Mouse (Mus musculus) CH12.LX (cell line): ENCODE measurements around the gene H2-Eb2. TPM values are rescaled to one million over a fixed set of nuclear protein-coding genes. Genes with fewer than 3 reads are reported as not detected.

Experiments
- DNase-seq: peaks from one replicate; pipeline ENCODE4 v3.0.0-alpha.2; 2013; ENCODE audit errors: extremely low read depth
- H3K27ac ChIP-seq: 2 replicates; pipeline ENCODE4 v1.5.1; 2012; ENCODE audit warnings: low read depth, mild to moderate bottlenecking, control low read depth, moderate library complexity; ENCODE audit not compliant: insufficient read depth
- H3K27me3 ChIP-seq: replicated peaks from 2 replicates; pipeline ENCODE3; 2012; ENCODE audit warnings: inconsistent platforms
- H3K36me3 ChIP-seq, 2 experiments: replicated peaks in 1 of 2; 2 replicates each; pipeline versions ENCODE3 to v1.6.1; 2012; ENCODE audit warnings: inconsistent platforms in 1 of 2, low read length in 1 of 2, mild to moderate bottlenecking in 1 of 2, mixed read lengths in 1 of 2, moderate library complexity in 1 of 2; ENCODE audit not compliant: control insufficient read depth in 1 of 2, insufficient read depth in 1 of 2
- H3K4me1 ChIP-seq, 2 experiments: 2 replicates each; pipeline ENCODE4 v1.6.1; 2012; ENCODE audit warnings: inconsistent platforms in 1 of 2, moderate library complexity in 1 of 2; ENCODE audit not compliant: insufficient read depth in 2 of 2, control insufficient read depth in 1 of 2
- H3K4me2 ChIP-seq: 2 replicates; pipeline ENCODE4 v1.6.1; 2012; ENCODE audit warnings: low read depth, mild to moderate bottlenecking, control low read depth; ENCODE audit not compliant: poor library complexity, insufficient read depth, severe bottlenecking
- H3K4me3 ChIP-seq, 3 experiments: fragments of 150-350 bp in 1 of 3; sonication (generic) in 1 of 3; replicated peaks in 1 of 3; 2 replicates each; pipeline versions ENCODE3 to v1.5.1; 2011 to 2012; ENCODE audit warnings: low read depth in 2 of 3, low read length in 2 of 3, mild to moderate bottlenecking in 2 of 3, moderate library complexity in 2 of 3, control low read depth in 1 of 3, improper control_type of control experiment in 1 of 3, inconsistent platforms in 1 of 3, mixed read lengths in 1 of 3; ENCODE audit not compliant: poor library complexity in 1 of 3
- H3K79me2 ChIP-seq: replicated peaks from 2 replicates; pipeline ENCODE4 v1.6.1; 2012; ENCODE audit warnings: mild to moderate bottlenecking, moderate library complexity; ENCODE audit not compliant: control insufficient read depth, poor library complexity, insufficient read depth, severe bottlenecking; ENCODE audit errors: extremely low read depth
- H3K9ac ChIP-seq: 2 replicates; pipeline ENCODE4 v1.6.1; 2012; ENCODE audit warnings: low read depth, mild to moderate bottlenecking, control low read depth, moderate library complexity; ENCODE audit not compliant: insufficient read depth
- H3K9me3 ChIP-seq: replicated peaks from 2 replicates; pipeline ENCODE3; 2012; ENCODE audit warnings: low read length, inconsistent platforms, mixed read lengths
- CHD1 ChIP-seq: IDR thresholded peaks from 2 replicates; pipeline ENCODE4 v1.6.1; 2012; ENCODE audit warnings: low read depth, low read length, improper control_type of control experiment, inconsistent platforms
- CTCF ChIP-seq, 2 experiments: IDR thresholded peaks in 1 of 2; conservative IDR thresholded peaks in 1 of 2; 2 replicates each; pipeline ENCODE4 v1.5.1; 2011 to 2012; ENCODE audit warnings: low read depth in 2 of 2, low read length in 2 of 2, improper control_type of control experiment in 1 of 2, inconsistent platforms in 1 of 2, mild to moderate bottlenecking in 1 of 2, moderate library complexity in 1 of 2
- E2F4 ChIP-seq: IDR thresholded peaks from 2 replicates; pipeline ENCODE4 v1.6.1; 2011; ENCODE audit warnings: low read depth, low read length, improper control_type of control experiment; ENCODE audit not compliant: insufficient replicate concordance
- ELF1 ChIP-seq: IDR thresholded peaks from 2 replicates; pipeline ENCODE4 v1.6.1; 2014; ENCODE audit warnings: low read depth, mild to moderate bottlenecking, inconsistent platforms, low read length, improper control_type of control experiment
- EP300 ChIP-seq: IDR thresholded peaks from 2 replicates; pipeline ENCODE4 v1.6.1; 2011; ENCODE audit warnings: low read length, improper control_type of control experiment
- HCFC1 ChIP-seq: IDR thresholded peaks from 2 replicates; pipeline ENCODE4 v1.6.1; 2012; ENCODE audit warnings: low read depth, mild to moderate bottlenecking, inconsistent platforms, low read length, improper control_type of control experiment
- IRF4 ChIP-seq: IDR thresholded peaks from 2 replicates; pipeline ENCODE4 v1.6.1; 2014; ENCODE audit warnings: low read depth, mild to moderate bottlenecking, inconsistent platforms, low read length, improper control_type of control experiment
- JUN ChIP-seq: IDR thresholded peaks from 2 replicates; pipeline ENCODE4 v1.6.1; 2011; ENCODE audit warnings: low read depth, mild to moderate bottlenecking, low read length, improper control_type of control experiment, moderate library complexity; ENCODE audit not compliant: insufficient read depth
- JUND ChIP-seq: conservative IDR thresholded peaks from 2 replicates; pipeline ENCODE4 v1.6.1; 2011; ENCODE audit warnings: low read depth, low read length, improper control_type of control experiment
- KAT2A ChIP-seq: IDR thresholded peaks from 2 replicates; pipeline ENCODE4 v1.6.1; 2012; ENCODE audit warnings: low read length, improper control_type of control experiment, inconsistent platforms; ENCODE audit not compliant: insufficient replicate concordance
- MAFK ChIP-seq: IDR thresholded peaks from 2 replicates; pipeline ENCODE4 v1.6.1; 2011; ENCODE audit warnings: low read length, improper control_type of control experiment; ENCODE audit not compliant: insufficient replicate concordance
- MAX ChIP-seq: IDR thresholded peaks from 2 replicates; pipeline ENCODE4 v1.6.1; 2011; ENCODE audit warnings: low read length, improper control_type of control experiment
- MAZ ChIP-seq: IDR thresholded peaks from 2 replicates; pipeline ENCODE4 v1.6.1; 2012; ENCODE audit warnings: low read depth, mild to moderate bottlenecking, inconsistent platforms, low read length, improper control_type of control experiment, moderate library complexity
- MXI1 ChIP-seq: IDR thresholded peaks from 2 replicates; pipeline ENCODE4 v1.6.1; 2011; ENCODE audit warnings: mild to moderate bottlenecking, low read depth, low read length, improper control_type of control experiment
- PAX5 ChIP-seq: IDR thresholded peaks from 2 replicates; pipeline ENCODE4 v1.6.1; 2012; ENCODE audit warnings: low read length, inconsistent platforms, mixed read lengths
- POLR2A ChIP-seq: IDR thresholded peaks from 2 replicates; pipeline ENCODE4 v1.6.1; 2011; ENCODE audit warnings: low read depth, mild to moderate bottlenecking, improper control_type of control experiment, low read length
- POLR2AphosphoS2 ChIP-seq: IDR thresholded peaks from 2 replicates; pipeline ENCODE4 v1.6.1; 2011; ENCODE audit warnings: low read depth, low read length, improper control_type of control experiment
- SIN3A ChIP-seq: IDR thresholded peaks from 2 replicates; pipeline ENCODE4 v1.6.1; 2012; ENCODE audit warnings: low read length, improper control_type of control experiment, inconsistent platforms
- SMC3 ChIP-seq: IDR thresholded peaks from 2 replicates; pipeline ENCODE4 v1.6.1; 2011; ENCODE audit warnings: low read depth, low read length, improper control_type of control experiment
- TBP ChIP-seq: conservative IDR thresholded peaks from 2 replicates; pipeline ENCODE4 v1.6.1; 2011; ENCODE audit warnings: low read depth, low read length, improper control_type of control experiment
- UBTF ChIP-seq: IDR thresholded peaks from 2 replicates; pipeline ENCODE4 v1.6.1; 2012; ENCODE audit warnings: low read depth, mild to moderate bottlenecking, inconsistent platforms, low read length, improper control_type of control experiment, moderate library complexity
- USF1 ChIP-seq: IDR thresholded peaks from 2 replicates; pipeline ENCODE4 v1.6.1; 2014; ENCODE audit warnings: low read depth, mild to moderate bottlenecking, inconsistent platforms, low read length, improper control_type of control experiment
- USF2 ChIP-seq: conservative IDR thresholded peaks from 2 replicates; pipeline ENCODE4 v1.6.1; 2011; ENCODE audit warnings: low read depth, low read length, improper control_type of control experiment
- ZC3H11A ChIP-seq: IDR thresholded peaks from 2 replicates; pipeline ENCODE4 v1.6.1; 2012; ENCODE audit warnings: low read depth, mild to moderate bottlenecking, inconsistent platforms, low read length, improper control_type of control experiment
- ZKSCAN1 ChIP-seq: IDR thresholded peaks from 2 replicates; pipeline ENCODE4 v1.6.1; 2012; ENCODE audit warnings: low read depth, inconsistent platforms, low read length, improper control_type of control experiment, borderline replicate concordance
- ZMIZ1 ChIP-seq: IDR thresholded peaks from 2 replicates; pipeline ENCODE4 v1.6.1; 2012; ENCODE audit warnings: low read depth, mild to moderate bottlenecking, inconsistent platforms, low read length, improper control_type of control experiment
- ZNF384 ChIP-seq: IDR thresholded peaks from 2 replicates; pipeline ENCODE4 v1.6.1; 2012; ENCODE audit warnings: low read depth, low read length, improper control_type of control experiment, inconsistent platforms
- dilution Hi-C: fragments of 300-500 bp; cut with MboI; formaldehyde crosslinking; loops from 2 replicates; pipeline ENCODE4 v1.14.3; 2020; ENCODE audit warnings: low sequenced_read_pairs; ENCODE audit not compliant: extremely low pct_unique_long_range_greater_than_20kb, extremely low pct_ligation_motif_present
- in situ Hi-C: fragments of 300-500 bp; cut with MboI; formaldehyde crosslinking; loops from 3 replicates; pipeline ENCODE4 v1.14.3; 2019; ENCODE audit warnings: low sequenced_read_pairs, low pct_ligation_motif_present, low pct_unique_long_range_greater_than_20kb, mixed read lengths
- polyA plus RNA-seq: library from polyadenylated mRNA; unstranded; fragments of >175 nt; gene quantifications from 2 replicates; pipeline ENCODE4 v1.2.1, GENCODE M21; 2012; ENCODE audit warnings: low read depth; ENCODE audit not compliant: insufficient read length
- total RNA-seq, 2 experiments: library from RNA; depleted of rRNA; stranded (reverse); fragments of 300-350 nt in 1 of 2; fragments of >200 nt in 1 of 2; gene quantifications; 2 replicates each; pipeline ENCODE4 v1.2.3; 2012 to 2014

H2-Eb2 gene
- total and polyA plus RNA-seq, 3 experiments, result 5.8 to 11.4 (median 10.9) TPM

DNA sequence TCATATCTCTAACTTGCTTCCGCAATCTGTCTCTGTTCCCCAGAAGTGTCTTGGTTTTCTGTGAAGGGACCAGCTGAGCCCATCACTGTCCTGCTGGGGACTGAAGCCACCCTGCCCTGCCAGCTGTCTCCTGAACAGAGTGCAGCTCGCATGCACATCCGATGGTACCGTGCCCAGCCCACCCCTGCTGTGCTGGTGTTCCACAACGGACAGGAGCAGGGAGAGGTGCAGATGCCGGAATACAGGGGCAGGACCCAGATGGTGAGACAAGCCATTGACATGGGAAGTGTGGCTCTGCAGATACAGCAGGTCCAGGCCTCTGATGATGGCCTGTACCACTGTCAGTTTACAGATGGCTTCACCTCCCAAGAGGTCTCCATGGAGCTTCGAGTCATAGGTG lies 54.0 kb downstream of the H2-Eb2 start:
- Histone ChIP-seq H3K4me3 (no peak overlapping the region), H3K27ac (no peak overlapping the region), H3K9me3 (peaks cover 4% of the 10 kb centered on the region), H3K4me2 (no peak overlapping the region), H3K4me1 (peaks cover 17 to 24% of the 10 kb centered on the region in 2 experiments), H3K9ac (no peak overlapping the region), H3K27me3 (no peaks in the 10 kb centered on the region), H3K36me3 (peaks cover 0 to 2% of the 10 kb centered on the region in 2 experiments), H3K79me2 (no peaks in the 10 kb centered on the region)
- TF ChIP-seq ZMIZ1 (no peak), ZNF384 (no peak), CTCF (conservative IDR thresholded peaks at IDR 0.05 in 1 of 2, IDR thresholded peaks at IDR 0.05 in 1 of 2; ENCODE audit: low read depth in 2 of 2, low read length in 2 of 2) (no peak), MAX (no peak), HCFC1 (no peak), UBTF (no peak), SIN3A (no peak), TBP (no peak), IRF4 (no peak), POLR2A (no peak), JUND (no peak), MAZ (no peak), ELF1 (no peak), KAT2A (no peak), E2F4 (no peak), JUN (no peak), USF2 (no peak)
- DNase-seq, result no peak
- in situ Hi-C loops, result no loop called here
- dilution Hi-C loops, result no loop called here

DNA sequence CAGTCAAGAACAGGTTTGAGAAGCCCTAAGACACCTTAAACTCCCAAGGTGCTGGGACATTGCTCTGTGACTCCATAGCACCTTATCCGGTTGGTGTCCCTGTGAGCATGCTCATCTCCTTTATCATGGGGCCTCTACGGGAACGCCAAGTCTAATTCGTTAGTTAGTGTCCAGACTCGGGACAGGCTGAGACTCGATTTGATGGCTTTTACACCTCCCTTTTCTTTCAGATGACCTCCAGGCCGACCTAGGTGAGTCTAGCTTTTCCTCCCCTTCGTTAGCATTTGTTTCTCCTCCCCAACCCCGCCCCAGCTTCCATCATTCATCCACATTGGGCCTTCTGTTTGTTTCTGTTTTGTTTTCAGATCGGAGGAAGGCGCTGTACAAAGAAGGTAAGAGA lies 56.4 kb downstream of the H2-Eb2 start:
- H3K4me2 ChIP-seq, result no peak overlapping the region
- dilution Hi-C loops, result no loop called here

More for the DNA sequence above, 56.4 kb downstream of the H2-Eb2 start:
- Histone ChIP-seq H3K4me3 (no peak overlapping the region), H3K79me2 (no peaks in the 10 kb centered on the region), H3K9me3 (peaks cover 2% of the 10 kb centered on the region)
- in situ Hi-C loops, result no loop called here
- DNase-seq, result no peak
- no peak for TF ChIP-seq ZKSCAN1
- TF ChIP-seq MAFK, result no peak
- no peak for TF ChIP-seq KAT2A
- no peak for TF ChIP-seq ZC3H11A
- TF ChIP-seq HCFC1, result no peak
- TF ChIP-seq MXI1, result no peak
- no peak for TF ChIP-seq PAX5
- TF ChIP-seq JUND, result no peak
- no peak for TF ChIP-seq USF1
- no peak for TF ChIP-seq IRF4
- no peak for TF ChIP-seq TBP
- no peak for TF ChIP-seq MAZ
- no peak for TF ChIP-seq EP300
- no peak for TF ChIP-seq ZMIZ1
- TF ChIP-seq SMC3, result no peak
- TF ChIP-seq POLR2AphosphoS2, result no peak
- no peak for TF ChIP-seq CHD1
- TF ChIP-seq, all 38 proteins: peak for 0
- Histone ChIP-seq H3K9ac (no peak overlapping the region), H3K27ac (no peak overlapping the region), H3K27me3 (no peaks in the 10 kb centered on the region), H3K36me3 (peaks cover 0 to 2% of the 10 kb centered on the region in 2 experiments), H3K4me1 (peaks cover 22 to 36% of the 10 kb centered on the region in 2 experiments)
